Mouse (Mus musculus) hindbrain, postnatal 0 days (tissue): ENCODE data around the gene Hspg2. TPM values are rescaled to one million over a fixed set of nuclear protein-coding genes. Genes with fewer than 3 reads are reported as not detected.

Experiments used
- ATAC-seq: fragments of 200-750 bp; cut with Nextera tagmentation; 2 replicates; pipeline ENCODE4 v1.8.0; 2017; ENCODE audit warnings: mild to moderate bottlenecking, moderate TSS enrichment, moderate library complexity
- DNase-seq: peaks from one replicate; pipeline ENCODE4 v3.0.0-alpha.2; 2015; ENCODE audit warnings: low spot score
- H3K27ac ChIP-seq: fragments of 300-500 bp; sonication (generic); 2 replicates; pipeline ENCODE4 v1.5.1; 2014; ENCODE audit warnings: mild to moderate bottlenecking
- H3K27me3 ChIP-seq: fragments of 300-500 bp; sonication (generic); 2 replicates; pipeline ENCODE4 v1.6.1; 2014; ENCODE audit warnings: low read length, mixed read lengths; ENCODE audit not compliant: insufficient read depth
- H3K36me3 ChIP-seq: fragments of 300-500 bp; sonication (generic); 2 replicates; pipeline ENCODE4 v1.6.1; 2014; ENCODE audit warnings: low read length, mixed read lengths; ENCODE audit not compliant: insufficient read depth
- H3K4me1 ChIP-seq: fragments of 300-500 bp; sonication (generic); 2 replicates; pipeline ENCODE4 v1.6.1; 2014; ENCODE audit warnings: antibody characterized with exemption, low read length, mixed read lengths; ENCODE audit not compliant: insufficient read depth
- H3K4me2 ChIP-seq: fragments of 300-500 bp; sonication (generic); 2 replicates; pipeline ENCODE4 v1.6.1; 2014; ENCODE audit warnings: low read depth, mild to moderate bottlenecking, low read length, moderate library complexity, mixed read lengths
- H3K4me3 ChIP-seq: fragments of 300-500 bp; sonication (generic); 2 replicates; pipeline ENCODE4 v1.5.1; 2014; ENCODE audit warnings: low read length
- H3K9ac ChIP-seq: fragments of 300-500 bp; sonication (generic); replicated peaks from 2 replicates; pipeline ENCODE4 v1.6.1; 2014; ENCODE audit warnings: mild to moderate bottlenecking, low read length, moderate library complexity, mixed read lengths
- H3K9me3 ChIP-seq: fragments of 300-500 bp; sonication (generic); 2 replicates; pipeline ENCODE4 v1.6.1; 2016; ENCODE audit warnings: low read length, mixed read lengths
- CTCF ChIP-seq: IDR thresholded peaks from 2 replicates; pipeline ENCODE4 v1.5.1; 2016; ENCODE audit warnings: antibody characterized with exemption, control low read depth, low read depth
- WGBS: fragments of 180-500 bp; shearing (Covaris S2); extraction: QIAGEN DNeasy Blood & Tissue Kit; methylation state at CpG from one replicate; pipeline ENCODE4 v1.1.7; 2014; 5-methylcytosine and 5-hydroxymethylcytosine counted together
- polyA plus RNA-seq: library from polyadenylated mRNA; unstranded; fragments of >200 nt; fragmentation: Nextera tagmentation; extraction: Ambion mirVana; gene quantifications from 2 replicates; pipeline ENCODE4 v1.2.1, GENCODE M21; 2015
- total RNA-seq: library from RNA; depleted of rRNA; stranded (reverse); fragments of >200 nt; gene quantifications from 2 replicates; pipeline ENCODE4 v1.2.3, GENCODE M21; 2014

Gene Hspg2
- total and polyA plus RNA-seq, 2 experiments from 2014 or later: 3.7 to 37.8 TPM

DNA sequence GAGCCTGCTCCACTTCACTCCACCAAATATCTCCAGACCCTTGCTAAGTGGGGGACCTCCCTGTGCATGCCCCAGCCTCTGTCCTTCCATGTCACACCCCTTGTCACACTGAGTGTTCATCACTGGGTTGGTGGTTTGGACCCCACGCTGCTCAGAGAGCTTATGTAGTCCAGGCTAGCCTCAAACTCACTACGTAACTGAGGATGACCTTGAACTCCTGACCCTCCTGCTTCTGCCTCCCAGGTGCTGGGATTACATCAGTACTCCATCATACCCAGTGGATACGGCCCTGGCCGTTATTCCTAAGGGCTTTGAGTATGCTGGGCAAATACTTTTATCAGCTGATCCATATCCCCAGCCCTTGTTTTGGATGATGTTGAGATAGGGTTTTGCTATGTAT is 24.6 kb downstream of the Hspg2 start:
- DNase-seq: no peak
- Histone ChIP-seq H3K9ac (no peak overlapping the region), H3K36me3 (no peaks in the 10 kb centered on the region), H3K27me3 (no peaks in the 10 kb centered on the region), H3K9me3 (no peaks in the 10 kb centered on the region), H3K27ac (no peak overlapping the region), H3K4me1 (0 out of 2 replicates have a peak, but pooled peaks cover 9% of the 10 kb centered on the region), H3K4me2 (no peak overlapping the region), H3K4me3 (no peak overlapping the region)
- no peak for ATAC-seq
- WGBS: 89% methylated on average over 4 of the region's 4 CpGs
- TF ChIP-seq CTCF: no peak

DNA sequence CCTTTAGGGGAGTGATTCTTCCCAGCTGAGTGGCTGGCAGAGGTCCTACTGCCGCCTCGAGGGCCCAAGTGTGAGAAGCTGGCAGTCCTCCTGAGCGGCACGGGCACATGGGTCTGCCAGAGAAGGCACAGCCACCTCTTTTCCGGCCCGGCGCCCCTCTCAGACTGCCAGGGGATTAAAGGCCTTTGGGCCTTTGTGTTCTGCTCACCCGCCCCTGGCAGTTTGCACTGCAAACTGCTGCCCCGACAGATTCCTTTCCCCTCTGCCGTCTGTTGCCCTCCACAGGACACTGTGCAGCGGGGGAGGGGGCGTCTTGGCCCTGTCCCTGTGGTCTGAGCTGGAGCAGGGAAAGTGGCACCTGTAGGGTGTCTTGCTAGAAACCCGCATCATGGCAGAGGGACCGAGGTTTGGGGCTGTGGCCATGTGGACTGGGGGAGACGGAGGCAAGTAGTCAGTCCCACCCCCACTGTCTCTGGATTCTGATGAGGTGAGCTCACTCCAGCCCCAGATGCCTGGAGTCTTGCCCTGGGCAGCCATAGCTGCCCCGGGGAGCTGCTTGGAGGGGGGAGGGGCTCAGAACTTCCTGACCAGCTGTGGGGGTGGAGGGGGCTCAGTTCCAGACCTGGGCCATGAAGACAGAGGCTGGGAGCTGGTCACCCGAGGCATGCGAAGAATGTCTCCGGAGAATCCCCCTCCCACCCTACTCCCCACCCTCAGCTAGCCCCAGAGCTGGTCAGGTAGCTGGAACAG is 26.4 kb downstream of the Hspg2 start:
- no peak for TF ChIP-seq CTCF
- peak; percentile 72 for DNase-seq
- Histone ChIP-seq H3K27me3 (no peaks in the 10 kb centered on the region), H3K9ac (no peak overlapping the region), H3K27ac (peak overlapping the region; percentile 41), H3K4me1 (no peaks in the 10 kb centered on the region), H3K9me3 (no peaks in the 10 kb centered on the region), H3K4me3 (no peak overlapping the region), H3K36me3 (no peaks in the 10 kb centered on the region), H3K4me2 (no peak overlapping the region)
- peak; percentile 78 for ATAC-seq
- 9% methylated on average over 19 of the region's 19 CpGs for WGBS

DNA sequence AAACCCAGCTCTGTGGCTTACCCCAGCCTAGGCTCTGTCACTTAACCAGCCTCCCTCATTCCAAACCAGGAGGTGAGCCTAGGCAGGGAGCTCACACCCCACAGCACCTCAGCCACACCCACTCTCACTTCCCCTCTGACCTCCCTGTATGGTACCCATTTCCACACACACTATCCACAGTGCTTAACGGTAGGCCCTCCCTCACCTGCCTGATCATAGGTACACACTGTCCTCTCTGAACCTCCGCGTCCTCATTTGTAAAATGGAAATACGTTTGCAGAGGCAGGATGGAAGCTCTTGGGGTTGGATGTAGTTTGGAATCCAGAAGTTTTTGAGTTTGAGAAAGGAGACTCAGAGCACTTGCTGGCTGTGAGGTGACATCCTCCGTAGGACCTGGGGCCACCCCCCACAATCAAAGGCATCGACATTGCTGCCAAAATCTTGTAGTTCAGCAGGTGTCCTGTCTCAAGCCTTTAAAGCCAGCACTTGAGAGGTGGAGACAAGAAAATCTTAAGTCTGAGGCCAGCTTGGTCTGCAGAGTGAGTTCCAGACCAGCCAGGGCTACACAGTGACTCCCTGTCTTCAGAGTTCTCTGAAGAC is 27.0 kb downstream of the Hspg2 start:
- Histone ChIP-seq H3K36me3 (no peaks in the 10 kb centered on the region), H3K9me3 (no peaks in the 10 kb centered on the region), H3K27me3 (no peaks in the 10 kb centered on the region), H3K4me1 (no peaks in the 10 kb centered on the region), H3K4me3 (no peak overlapping the region), H3K4me2 (no peak overlapping the region), H3K27ac (0 out of 2 replicates have a peak overlapping the region, but pooled peaks have one; percentile 41), H3K9ac (no peak overlapping the region)
- WGBS: 60% methylated on average over 6 of the region's 6 CpGs
- DNase-seq: no peak
- no peak for TF ChIP-seq CTCF
- ATAC-seq: no peak

DNA sequence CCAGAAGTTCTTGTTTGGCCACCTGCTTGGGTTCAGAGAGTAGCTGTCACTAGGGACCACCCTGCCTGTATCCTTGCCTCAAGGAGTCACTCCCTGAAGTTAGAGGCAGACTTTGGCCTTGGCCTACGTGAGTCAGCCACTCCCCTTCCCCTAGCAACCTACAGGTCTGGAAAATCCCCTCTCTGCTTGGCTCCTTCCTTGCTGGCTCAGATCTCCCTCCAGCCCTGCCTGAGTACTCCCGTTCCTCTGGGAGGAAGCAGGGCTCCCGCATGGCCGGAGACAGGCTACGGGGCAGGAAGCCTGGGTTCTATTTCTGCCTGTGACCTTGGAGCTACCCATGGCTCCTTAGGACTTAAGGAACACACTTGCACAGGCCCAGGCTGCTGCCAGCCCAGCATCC is 28.8 kb downstream of the Hspg2 start:
- DNase-seq (no peak), ATAC-seq (no peak)
- H3K27me3 ChIP-seq: no peaks in the 10 kb centered on the region
- H3K27ac ChIP-seq: peak overlapping the region; percentile 56
- TF ChIP-seq CTCF: no peak
- 60% methylated on average over 5 of the region's 5 CpGs for WGBS
- no peaks in the 10 kb centered on the region for H3K36me3 ChIP-seq
- H3K9ac ChIP-seq: no peak overlapping the region
- H3K9me3 ChIP-seq: no peaks in the 10 kb centered on the region
- H3K4me3 ChIP-seq: no peak overlapping the region
- no peak overlapping the region for H3K4me2 ChIP-seq
- no peaks in the 10 kb centered on the region for H3K4me1 ChIP-seq

DNA sequence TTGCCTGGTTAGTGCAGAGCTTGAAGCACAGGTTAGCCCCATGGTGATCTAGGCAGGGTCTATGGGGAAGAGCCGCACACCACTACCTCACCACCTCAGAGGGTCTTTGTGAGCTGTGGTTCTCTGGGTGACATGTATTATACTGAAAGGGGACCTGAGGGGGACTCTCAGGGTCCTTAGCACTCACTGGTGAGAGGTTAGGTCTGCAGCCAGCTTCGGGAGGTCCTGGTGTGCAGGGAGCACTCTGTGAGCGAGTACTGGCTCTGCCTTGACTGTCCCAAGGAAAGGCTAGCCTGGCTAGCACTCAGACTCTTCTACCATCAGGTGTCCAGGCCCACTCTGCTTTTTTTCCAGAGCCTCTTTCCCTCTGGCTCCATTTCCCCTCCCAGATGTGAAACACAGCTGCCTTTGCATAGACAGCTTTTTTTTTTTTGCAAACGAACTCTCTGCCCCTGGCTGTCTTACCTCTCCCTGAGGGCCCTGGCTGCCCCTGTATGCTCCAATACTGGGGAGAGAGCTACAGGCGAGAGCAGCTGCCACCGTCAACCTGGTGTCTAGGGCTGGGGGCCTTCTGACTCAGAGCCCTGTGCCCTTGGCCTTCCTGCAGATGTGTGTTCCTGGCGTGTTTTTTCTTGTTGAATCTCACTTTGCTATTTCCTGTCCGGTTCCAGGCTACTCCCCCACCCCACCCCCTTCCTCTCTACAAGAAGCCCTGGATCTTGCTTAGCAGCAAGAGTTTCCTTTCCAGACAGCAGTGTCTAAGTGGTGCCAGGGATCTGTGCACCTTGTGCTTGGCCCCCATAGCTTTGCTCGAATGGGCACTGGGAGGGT is 29.5 kb downstream of the Hspg2 start:
- no peak for DNase-seq
- H3K4me2 ChIP-seq: no peak overlapping the region
- TF ChIP-seq CTCF: no peak
- ATAC-seq: no peak
- H3K4me3 ChIP-seq: no peak overlapping the region
- WGBS: 73% methylated on average over 9 of the region's 9 CpGs
- H3K27me3 ChIP-seq: no peaks in the 10 kb centered on the region
- H3K4me1 ChIP-seq: no peaks in the 10 kb centered on the region
- no peak overlapping the region for H3K9ac ChIP-seq
- H3K27ac ChIP-seq: peak overlapping the region; percentile 56
- H3K36me3 ChIP-seq: no peaks in the 10 kb centered on the region
- no peaks in the 10 kb centered on the region for H3K9me3 ChIP-seq

DNA sequence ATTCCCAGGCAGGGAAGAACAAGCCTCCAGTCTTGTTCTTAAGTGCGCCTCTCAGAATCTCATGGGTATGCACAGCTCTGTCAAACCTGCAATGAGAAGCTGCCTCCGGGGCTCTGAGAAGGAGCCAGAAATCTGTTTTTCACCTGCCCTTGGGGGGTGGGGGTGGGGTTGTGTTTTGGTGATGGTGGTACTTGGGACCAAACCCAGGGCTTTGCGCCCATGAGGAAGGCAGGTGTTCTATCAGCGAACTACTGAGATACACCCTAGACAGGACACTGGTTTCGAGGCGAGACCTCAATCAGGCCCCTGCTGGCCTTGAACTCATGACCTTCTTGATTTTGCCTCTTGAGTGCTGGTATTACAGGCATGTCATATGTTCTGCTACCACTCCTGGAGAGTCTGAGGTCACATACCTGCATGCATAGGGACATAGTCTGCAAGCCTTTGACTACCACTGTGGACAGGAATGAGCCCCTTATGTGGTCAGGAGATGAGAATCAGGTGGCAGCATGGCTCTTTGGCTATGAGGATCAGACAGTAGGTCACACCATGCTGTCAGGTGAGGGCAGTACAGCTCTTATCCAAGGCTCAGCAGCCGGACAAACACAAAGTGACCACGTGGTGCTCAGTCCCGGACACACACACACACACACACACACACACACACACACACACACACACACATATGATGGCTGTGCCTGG is 30.5 kb downstream of the Hspg2 start:
- DNase-seq: no peak
- Histone ChIP-seq H3K27me3 (no peaks in the 10 kb centered on the region), H3K36me3 (no peaks in the 10 kb centered on the region), H3K9ac (no peak overlapping the region), H3K27ac (0 out of 2 replicates have a peak overlapping the region, but pooled peaks have one; percentile 56), H3K4me3 (no peak overlapping the region), H3K4me2 (no peak overlapping the region), H3K4me1 (no peaks in the 10 kb centered on the region), H3K9me3 (no peaks in the 10 kb centered on the region)
- no peak for ATAC-seq
- no peak for TF ChIP-seq CTCF
- 86% methylated on average over 9 of the region's 9 CpGs for WGBS
